Mouse (Mus musculus): ENCODE results near the gene Recql5. TPM values are rescaled to one million over a fixed set of nuclear protein-coding genes. Genes with fewer than 3 reads are reported as not detected.
A peak's percentile ranks its signal among the peaks of the same experiment; 100 is the strongest.

Gene Recql5
- polyA plus RNA-seq, 1 experiment from 2014 or later = 9.6 TPM

DNA sequence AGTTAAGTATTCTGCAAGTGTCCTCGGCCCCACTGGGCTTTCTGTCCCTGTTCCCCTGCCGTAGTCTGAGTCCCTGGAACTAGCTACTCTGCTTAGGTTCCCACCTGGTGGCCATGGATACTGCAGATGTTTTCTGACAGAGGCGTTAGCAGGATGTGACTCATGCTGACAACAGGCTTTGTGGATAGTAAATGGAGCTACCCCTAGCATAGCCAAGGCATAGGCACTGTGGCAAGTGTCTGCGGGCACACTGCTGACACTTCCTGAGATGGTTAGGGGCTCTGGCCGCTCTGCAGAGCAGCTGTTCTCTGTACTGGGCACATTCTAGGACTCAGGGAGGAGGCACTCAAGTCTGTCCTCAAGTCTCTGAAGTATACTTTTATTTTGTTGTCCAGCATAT, 21.4 kb upstream of the Recql5 start:
- ATAC-seq (ENCODE audit: insufficient number of reproducible peaks, insufficient read depth, low FRiP score, low read depth) = no peak
- no peak overlapping the region for H3K27ac ChIP-seq (replicated peaks in 1 of 2; ENCODE audit: control insufficient read depth in 1 of 2, insufficient read depth in 1 of 2, low read depth in 2 of 2, low read length in 2 of 2)
- no peak overlapping the region for H3K4me3 ChIP-seq (ENCODE audit: control insufficient read depth in 1 of 2, insufficient read depth in 1 of 2, low read depth in 1 of 2, low read length in 2 of 2)
- H3K36me3 ChIP-seq (ENCODE audit: control insufficient read depth, insufficient read depth, low read length) = peaks cover 76% of the 10 kb centered on the region
- H3K9ac ChIP-seq (ENCODE audit: low read length) = no peak overlapping the region
- peaks cover 2 to 3% of the 10 kb centered on the region in 2 experiments; a peak in 1 of 4 replicates for H3K4me1 ChIP-seq (ENCODE audit: control insufficient read depth in 2 of 2, insufficient read depth in 2 of 2, low read length in 2 of 2)
- no peaks in the 10 kb centered on the region for H3K9me3 ChIP-seq (ENCODE audit: control insufficient read depth, low read length)
- H3K4me2 ChIP-seq (ENCODE audit: low read length) = no peak overlapping the region
- no peaks in the 10 kb centered on the region for H3K27me3 ChIP-seq (ENCODE audit: control insufficient read depth, insufficient read depth, low read length)
- WGBS = 77% methylated on average over 5 of the region's 5 CpGs

DNA sequence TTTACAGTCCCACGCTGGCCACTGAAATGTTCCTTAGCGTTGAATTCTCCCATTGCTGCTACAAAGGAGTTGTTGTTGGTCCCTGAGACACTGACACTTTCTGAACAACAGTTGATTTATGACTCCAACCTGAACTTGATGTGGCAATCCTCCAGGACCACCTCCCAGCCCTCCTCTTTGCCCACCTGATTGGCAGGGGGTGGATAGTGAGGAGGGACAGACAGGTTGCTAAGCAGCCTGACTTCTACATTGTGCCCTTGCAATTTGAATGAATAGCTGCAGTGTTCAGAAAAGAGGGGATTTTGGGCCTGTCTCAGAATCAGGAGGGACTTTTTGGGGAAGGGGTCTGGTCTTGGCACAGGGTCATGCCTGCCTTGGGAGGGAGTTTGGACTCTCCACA, 17.4 kb upstream of the Recql5 start:
- no peak for ATAC-seq (ENCODE audit: insufficient number of reproducible peaks, insufficient read depth, low FRiP score, low read depth)
- H3K4me2 ChIP-seq (ENCODE audit: low read length) = no peak overlapping the region
- no peak overlapping the region for H3K27ac ChIP-seq (replicated peaks in 1 of 2; ENCODE audit: control insufficient read depth in 1 of 2, insufficient read depth in 1 of 2, low read depth in 2 of 2, low read length in 2 of 2)
- no peak overlapping the region for H3K4me3 ChIP-seq (ENCODE audit: control insufficient read depth in 1 of 2, insufficient read depth in 1 of 2, low read depth in 1 of 2, low read length in 2 of 2)
- H3K9ac ChIP-seq (ENCODE audit: low read length) = no peak overlapping the region
- H3K27me3 ChIP-seq (ENCODE audit: control insufficient read depth, insufficient read depth, low read length) = no peaks in the 10 kb centered on the region
- H3K9me3 ChIP-seq (ENCODE audit: control insufficient read depth, low read length) = no peaks in the 10 kb centered on the region
- H3K36me3 ChIP-seq (ENCODE audit: control insufficient read depth, insufficient read depth, low read length) = peaks cover 96% of the 10 kb centered on the region
- WGBS = 88% methylated on average over 2 of the region's 2 CpGs
- peaks cover 0 to 3% of the 10 kb centered on the region in 2 experiments; a peak in 1 of 4 replicates for H3K4me1 ChIP-seq (ENCODE audit: control insufficient read depth in 2 of 2, insufficient read depth in 2 of 2, low read length in 2 of 2)

DNA sequence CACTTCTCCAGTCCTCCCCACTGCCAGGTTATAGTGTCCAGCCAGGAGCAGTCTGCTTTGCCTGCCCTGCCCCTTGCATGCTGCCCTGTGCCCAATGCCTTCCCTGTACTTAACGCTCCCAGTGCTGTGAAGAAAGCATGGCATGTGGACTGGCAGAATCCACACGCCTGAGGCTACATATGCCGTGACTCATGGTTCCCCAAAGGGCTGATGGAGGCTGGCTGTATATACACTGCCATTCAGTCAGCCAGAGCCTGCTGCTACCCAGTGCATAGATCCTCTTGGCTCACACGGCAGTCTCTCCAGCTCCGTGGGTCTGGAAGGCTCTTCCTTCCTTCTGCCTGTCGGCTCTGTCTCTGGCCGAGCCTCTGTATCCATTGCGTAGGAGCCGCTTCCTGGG, 15.0 kb upstream of the Recql5 start:
- Histone ChIP-seq H3K4me2 (ENCODE audit: low read length) (no peak overlapping the region), H3K9me3 (ENCODE audit: control insufficient read depth, low read length) (no peaks in the 10 kb centered on the region), H3K27me3 (ENCODE audit: control insufficient read depth, insufficient read depth, low read length) (no peaks in the 10 kb centered on the region), H3K4me1 (ENCODE audit: control insufficient read depth in 2 of 2, insufficient read depth in 2 of 2, low read length in 2 of 2) (0 out of 4 replicates have a peak, but pooled peaks cover 0 to 3% of the 10 kb centered on the region in 2 experiments), H3K36me3 (ENCODE audit: control insufficient read depth, insufficient read depth, low read length) (peaks cover 96% of the 10 kb centered on the region), H3K9ac (ENCODE audit: low read length) (no peak overlapping the region), H3K27ac (replicated peaks in 1 of 2; ENCODE audit: control insufficient read depth in 1 of 2, insufficient read depth in 1 of 2, low read depth in 2 of 2, low read length in 2 of 2) (no peak overlapping the region), H3K4me3 (ENCODE audit: control insufficient read depth in 1 of 2, insufficient read depth in 1 of 2, low read depth in 1 of 2, low read length in 2 of 2) (no peak overlapping the region)
- no peak for ATAC-seq (ENCODE audit: insufficient number of reproducible peaks, insufficient read depth, low FRiP score, low read depth)
- WGBS = 87% methylated on average over 9 of the region's 9 CpGs

DNA sequence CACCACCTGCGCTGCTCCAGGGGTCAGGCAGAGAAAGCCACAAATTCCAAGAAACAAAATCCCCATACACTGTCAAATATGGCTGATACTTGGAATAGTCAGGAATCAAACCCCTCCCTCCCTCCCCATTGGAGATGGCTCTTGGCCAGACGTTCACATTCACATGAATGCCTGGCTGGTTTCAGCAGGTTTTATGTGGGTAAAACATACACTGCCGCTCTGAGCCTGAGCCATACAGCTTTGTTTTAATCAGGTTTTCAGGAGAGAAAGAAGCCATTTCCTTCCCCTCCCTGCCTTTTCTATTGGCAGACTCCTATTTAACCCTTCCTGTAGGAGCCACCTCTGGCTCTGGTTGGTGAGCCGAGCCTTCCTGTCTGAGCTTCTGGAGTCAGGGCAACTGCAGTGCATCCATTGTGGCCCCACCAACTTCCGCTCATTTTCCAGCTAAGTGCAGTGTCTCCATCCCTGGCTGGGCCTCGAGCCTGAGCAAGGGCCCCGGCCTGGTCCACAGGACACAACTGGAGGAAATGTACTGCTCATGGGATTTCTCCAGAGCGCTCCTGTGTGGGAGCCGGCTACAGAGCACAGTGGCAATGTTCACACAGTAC, 13.0 kb upstream of the Recql5 start:
- Histone ChIP-seq H3K9ac (ENCODE audit: low read length) (no peak overlapping the region), H3K36me3 (ENCODE audit: control insufficient read depth, insufficient read depth, low read length) (peaks cover 94% of the 10 kb centered on the region), H3K27me3 (ENCODE audit: control insufficient read depth, insufficient read depth, low read length) (no peaks in the 10 kb centered on the region), H3K27ac (replicated peaks in 1 of 2; ENCODE audit: control insufficient read depth in 1 of 2, insufficient read depth in 1 of 2, low read depth in 2 of 2, low read length in 2 of 2) (peak overlapping the region in 1 of 2 experiments; percentile 53; a peak in 2 of 4 replicates), H3K9me3 (ENCODE audit: control insufficient read depth, low read length) (no peaks in the 10 kb centered on the region), H3K4me3 (ENCODE audit: control insufficient read depth in 1 of 2, insufficient read depth in 1 of 2, low read depth in 1 of 2, low read length in 2 of 2) (no peak overlapping the region), H3K4me1 (ENCODE audit: control insufficient read depth in 2 of 2, insufficient read depth in 2 of 2, low read length in 2 of 2) (no peaks in the 10 kb centered on the region), H3K4me2 (ENCODE audit: low read length) (no peak overlapping the region)
- no peak; the same call in 1 of the 2 replicates for ATAC-seq (ENCODE audit: insufficient number of reproducible peaks, insufficient read depth, low FRiP score, low read depth)
- WGBS = 80% methylated on average over 9 of the region's 9 CpGs

DNA sequence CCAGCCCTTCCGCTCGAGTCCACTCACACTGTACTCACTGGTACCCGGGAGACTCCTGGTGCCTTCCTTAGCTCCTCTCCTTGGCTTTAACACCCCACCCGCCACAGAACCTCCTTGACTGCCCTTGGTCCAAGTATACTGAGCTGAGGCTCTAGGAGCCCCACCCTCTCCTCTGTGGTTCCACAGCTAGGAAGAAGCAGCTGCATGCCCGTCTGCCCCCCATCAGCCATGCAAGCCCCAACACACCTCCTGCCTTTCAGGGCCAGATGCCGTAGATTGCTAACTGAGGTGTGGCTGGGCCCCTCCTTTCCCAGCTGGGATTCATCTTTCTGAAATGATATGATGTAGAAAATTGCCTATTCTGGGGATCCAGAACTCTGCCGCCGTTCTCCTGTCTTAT, 12.0 kb upstream of the Recql5 start:
- Histone ChIP-seq H3K4me3 (ENCODE audit: control insufficient read depth in 1 of 2, insufficient read depth in 1 of 2, low read depth in 1 of 2, low read length in 2 of 2) (no peak overlapping the region), H3K36me3 (ENCODE audit: control insufficient read depth, insufficient read depth, low read length) (peaks cover 95% of the 10 kb centered on the region), H3K9ac (ENCODE audit: low read length) (no peak overlapping the region), H3K27me3 (ENCODE audit: control insufficient read depth, insufficient read depth, low read length) (no peaks in the 10 kb centered on the region), H3K4me1 (ENCODE audit: control insufficient read depth in 2 of 2, insufficient read depth in 2 of 2, low read length in 2 of 2) (no peaks in the 10 kb centered on the region), H3K9me3 (ENCODE audit: control insufficient read depth, low read length) (no peaks in the 10 kb centered on the region), H3K27ac (replicated peaks in 1 of 2; ENCODE audit: control insufficient read depth in 1 of 2, insufficient read depth in 1 of 2, low read depth in 2 of 2, low read length in 2 of 2) (no peak overlapping the region), H3K4me2 (ENCODE audit: low read length) (no peak overlapping the region)
- WGBS = 91% methylated on average over 8 of the region's 8 CpGs
- no peak for ATAC-seq (ENCODE audit: insufficient number of reproducible peaks, insufficient read depth, low FRiP score, low read depth)

DNA sequence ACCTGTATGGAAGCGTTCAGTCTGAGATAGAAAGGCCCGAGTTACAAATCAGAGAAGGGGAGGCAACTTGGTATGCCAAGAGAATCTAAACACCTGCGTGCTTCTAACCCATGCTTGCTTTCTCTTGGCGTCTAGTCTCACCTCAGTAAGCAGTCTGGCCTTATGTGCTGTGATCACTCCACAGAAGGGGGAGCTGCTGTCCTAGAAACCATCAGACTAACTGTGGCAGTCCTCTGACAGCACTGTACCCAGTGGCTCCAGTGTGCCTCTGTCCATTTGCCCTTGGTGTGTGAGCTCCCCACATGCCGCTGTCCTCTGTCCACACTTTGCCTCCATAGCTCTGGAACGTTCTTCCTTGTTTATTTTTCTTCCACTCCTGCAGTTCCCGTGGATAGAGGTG, 8.7 kb upstream of the Recql5 start:
- no peak for ATAC-seq (ENCODE audit: insufficient number of reproducible peaks, insufficient read depth, low FRiP score, low read depth)
- H3K9me3 ChIP-seq (ENCODE audit: control insufficient read depth, low read length) = no peaks in the 10 kb centered on the region
- no peak overlapping the region for H3K27ac ChIP-seq (replicated peaks in 1 of 2; ENCODE audit: control insufficient read depth in 1 of 2, insufficient read depth in 1 of 2, low read depth in 2 of 2, low read length in 2 of 2)
- H3K4me2 ChIP-seq (ENCODE audit: low read length) = no peak overlapping the region
- 83% methylated on average over 7 of the region's 7 CpGs for WGBS
- no peak overlapping the region for H3K4me3 ChIP-seq (ENCODE audit: control insufficient read depth in 1 of 2, insufficient read depth in 1 of 2, low read depth in 1 of 2, low read length in 2 of 2)
- H3K9ac ChIP-seq (ENCODE audit: low read length) = no peak overlapping the region
- H3K4me1 ChIP-seq (ENCODE audit: control insufficient read depth in 2 of 2, insufficient read depth in 2 of 2, low read length in 2 of 2) = no peaks in the 10 kb centered on the region
- H3K27me3 ChIP-seq (ENCODE audit: control insufficient read depth, insufficient read depth, low read length) = no peaks in the 10 kb centered on the region
- H3K36me3 ChIP-seq (ENCODE audit: control insufficient read depth, insufficient read depth, low read length) = peaks cover 96% of the 10 kb centered on the region

DNA sequence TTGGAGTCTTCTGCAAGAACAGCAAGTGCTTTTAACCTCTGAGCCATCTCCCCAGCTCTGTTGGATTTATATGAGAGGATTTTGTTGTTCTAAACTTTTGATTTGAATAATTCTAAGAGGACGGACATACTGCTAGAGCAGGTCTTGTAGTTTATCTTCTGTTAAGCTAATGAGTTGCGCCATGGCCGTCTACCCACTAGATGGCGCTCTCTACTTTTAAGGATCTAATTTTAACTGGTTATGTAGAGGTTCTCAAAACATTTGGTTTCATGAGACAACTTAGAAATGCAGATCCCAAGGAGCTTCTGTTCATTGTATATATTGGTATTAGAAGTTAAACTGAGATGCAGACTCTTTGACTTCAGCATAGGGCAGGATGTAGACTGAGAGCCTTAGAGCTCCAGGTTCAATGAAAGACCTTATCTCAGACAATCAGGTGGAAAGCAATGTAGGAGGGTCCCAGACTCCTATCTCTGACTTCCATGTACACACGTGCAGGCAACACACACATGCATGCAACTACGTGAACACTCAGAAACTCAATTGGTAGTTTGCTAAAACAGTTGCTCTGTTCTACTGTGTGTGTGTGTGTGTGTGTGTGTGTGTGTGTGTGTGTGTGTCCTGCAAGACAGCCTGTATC, 6.5 kb upstream of the Recql5 start:
- no peak overlapping the region for H3K4me3 ChIP-seq (ENCODE audit: control insufficient read depth in 1 of 2, insufficient read depth in 1 of 2, low read depth in 1 of 2, low read length in 2 of 2)
- WGBS = 33% methylated on average over 6 of the region's 6 CpGs
- H3K27me3 ChIP-seq (ENCODE audit: control insufficient read depth, insufficient read depth, low read length) = no peaks in the 10 kb centered on the region
- H3K36me3 ChIP-seq (ENCODE audit: control insufficient read depth, insufficient read depth, low read length) = peaks cover 93% of the 10 kb centered on the region
- no peak overlapping the region for H3K4me2 ChIP-seq (ENCODE audit: low read length)
- H3K9me3 ChIP-seq (ENCODE audit: control insufficient read depth, low read length) = no peaks in the 10 kb centered on the region
- 0 out of 4 replicates have a peak, but pooled peaks cover 0 to 1% of the 10 kb centered on the region in 2 experiments for H3K4me1 ChIP-seq (ENCODE audit: control insufficient read depth in 2 of 2, insufficient read depth in 2 of 2, low read length in 2 of 2)
- H3K27ac ChIP-seq (replicated peaks in 1 of 2; ENCODE audit: control insufficient read depth in 1 of 2, insufficient read depth in 1 of 2, low read depth in 2 of 2, low read length in 2 of 2) = no peak overlapping the region
- no peak for ATAC-seq (ENCODE audit: insufficient number of reproducible peaks, insufficient read depth, low FRiP score, low read depth)
- no peak overlapping the region for H3K9ac ChIP-seq (ENCODE audit: low read length)

Measured in heart, embryonic 14.5 days (tissue).